Mouse (Mus musculus) kidney, adult 2 months (tissue): ENCODE data around the gene Tcf23. TPM values are rescaled to one million over a fixed set of nuclear protein-coding genes. Genes with fewer than 3 reads are reported as not detected.

Source experiments
- DNase-seq: peaks from one replicate; pipeline ENCODE4 v3.0.0; 2021
- H3K27ac ChIP-seq: fragments of 200-500 bp; 2 replicates; pipeline ENCODE4 v1.5.1; 2012; ENCODE audit warnings: low read depth, low read length, control low read depth, inconsistent platforms; ENCODE audit not compliant: insufficient read depth
- H3K27me3 ChIP-seq: fragments of 200-500 bp; replicated peaks from 2 replicates; pipeline ENCODE4 v1.6.1; 2012; ENCODE audit warnings: mild to moderate bottlenecking, moderate library complexity, low read length, inconsistent platforms; ENCODE audit not compliant: control insufficient read depth, insufficient read depth
- H3K36me3 ChIP-seq: fragments of 200-500 bp; 2 replicates; pipeline ENCODE4 v1.6.1; 2012; ENCODE audit warnings: mild to moderate bottlenecking, moderate library complexity, low read length, inconsistent platforms; ENCODE audit not compliant: control insufficient read depth, insufficient read depth
- H3K4me1 ChIP-seq: fragments of 200-500 bp; 2 replicates; pipeline ENCODE4 v1.6.1; 2011; ENCODE audit warnings: low read length; ENCODE audit not compliant: control insufficient read depth, insufficient read depth
- H3K4me3 ChIP-seq: fragments of 200-500 bp; 2 replicates; pipeline ENCODE4 v1.5.1; 2011; ENCODE audit warnings: mild to moderate bottlenecking, low read depth, low read length, control low read depth; ENCODE audit not compliant: insufficient read depth
- CTCF ChIP-seq: fragments of 200-500 bp; conservative IDR thresholded peaks from 2 replicates; pipeline ENCODE4 v1.5.1; 2011; ENCODE audit warnings: low read depth, mild to moderate bottlenecking, control low read depth, low read length, moderate library complexity, mixed read lengths; ENCODE audit not compliant: insufficient read depth, insufficient read length
- POLR2A ChIP-seq: fragments of 200-500 bp; IDR thresholded peaks from one replicate; pipeline ENCODE4 v1.6.1; 2011; ENCODE audit warnings: low read depth, low read length, control low read depth
- WGBS: fragments of 180-500 bp; shearing (Covaris S2); methylation state at CpG from one replicate; pipeline ENCODE4 v1.1.7; 2018; 5-methylcytosine and 5-hydroxymethylcytosine counted together
- polyA plus RNA-seq: library from polyadenylated mRNA; depleted of rRNA; stranded (reverse); fragments of >200 nt; gene quantifications from 2 replicates; pipeline ENCODE4 v1.2.3, GENCODE M21; 2012

The Tcf23 gene
- polyA plus RNA-seq, 1 experiment: 0.16 TPM

GRCm38 (mm10) chr5:30923119-30923518 lies 45.3 kb upstream of the Tcf23 start:
- TF ChIP-seq POLR2A (no peak), CTCF (no peak)
- H3K36me3 ChIP-seq: no peaks in the 10 kb centered on the region
- no peak overlapping the region for H3K27ac ChIP-seq
- no peaks in the 10 kb centered on the region for H3K27me3 ChIP-seq
- H3K4me3 ChIP-seq: peak overlapping the region; percentile 96
- H3K4me1 ChIP-seq: peaks cover 12% of the 10 kb centered on the region; the same call in 1 of the 2 replicates
- DNase-seq: no peak
- WGBS: 55% methylated on average over 6 of the region's 6 CpGs

GRCm38 (mm10) chr5:30924614-30925013 lies 43.8 kb upstream of the Tcf23 start:
- Histone ChIP-seq H3K27me3 (no peaks in the 10 kb centered on the region), H3K36me3 (no peaks in the 10 kb centered on the region), H3K27ac (peak overlapping the region; percentile 55), H3K4me1 (peaks cover 12% of the 10 kb centered on the region; the same call in 1 of the 2 replicates), H3K4me3 (no peak overlapping the region)
- no peak for DNase-seq
- TF ChIP-seq CTCF (no peak), POLR2A (no peak)
- 60% methylated on average over 8 of the region's 8 CpGs for WGBS

- no peak for TF ChIP-seq POLR2A
- no peak for TF ChIP-seq CTCF
- H3K27ac ChIP-seq: peak overlapping the region; percentile 55
- no peaks in the 10 kb centered on the region for H3K36me3 ChIP-seq
- DNase-seq: peak; percentile 95
- H3K27me3 ChIP-seq: no peaks in the 10 kb centered on the region
- no peak overlapping the region for H3K4me3 ChIP-seq
- peaks cover 12% of the 10 kb centered on the region; the same call in 1 of the 2 replicates for H3K4me1 ChIP-seq
- 58% methylated on average over 5 of the region's 5 CpGs for WGBS
Observed at GRCm38 (mm10) chr5:30925217-30925616, 43.2 kb upstream of the Tcf23 start.

GRCm38 (mm10) chr5:30926073-30926472 lies 42.4 kb upstream of the Tcf23 start:
- Histone ChIP-seq H3K27me3 (no peaks in the 10 kb centered on the region), H3K4me3 (no peak overlapping the region), H3K4me1 (peaks cover 8% of the 10 kb centered on the region; the same call in 1 of the 2 replicates), H3K36me3 (no peaks in the 10 kb centered on the region), H3K27ac (peak overlapping the region; percentile 81)
- peak; percentile 94 for DNase-seq
- TF ChIP-seq POLR2A: no peak
- no peak for TF ChIP-seq CTCF
- WGBS: 52% methylated on average over 2 of the region's 2 CpGs

- no peaks in the 10 kb centered on the region for H3K36me3 ChIP-seq
- no peaks in the 10 kb centered on the region for H3K27me3 ChIP-seq
- TF ChIP-seq CTCF (no peak), POLR2A (no peak)
- WGBS: 37% methylated on average over 7 of the region's 7 CpGs
- H3K4me3 ChIP-seq: no peak overlapping the region
- H3K4me1 ChIP-seq: peaks cover 7% of the 10 kb centered on the region; the same call in 1 of the 2 replicates
- H3K27ac ChIP-seq: no peak overlapping the region
- peak; percentile 67 for DNase-seq
Observed at GRCm38 (mm10) chr5:30927945-30928529, 40.4 kb upstream of the Tcf23 start.

- H3K27me3 ChIP-seq: no peaks in the 10 kb centered on the region
- no peaks in the 10 kb centered on the region for H3K36me3 ChIP-seq
- 37% methylated on average over 4 of the region's 4 CpGs for WGBS
- peaks cover 7% of the 10 kb centered on the region; the same call in 1 of the 2 replicates for H3K4me1 ChIP-seq
- no peak for TF ChIP-seq POLR2A
- TF ChIP-seq CTCF: peak; percentile 71
- DNase-seq: peak; percentile 77
- H3K4me3 ChIP-seq: no peak overlapping the region
- H3K27ac ChIP-seq: no peak overlapping the region
Observed at GRCm38 (mm10) chr5:30930121-30930520, 38.3 kb upstream of the Tcf23 start.

- Histone ChIP-seq H3K4me1 (peaks cover 7% of the 10 kb centered on the region; the same call in 1 of the 2 replicates), H3K4me3 (no peak overlapping the region), H3K27me3 (no peaks in the 10 kb centered on the region), H3K27ac (no peak overlapping the region), H3K36me3 (no peaks in the 10 kb centered on the region)
- TF ChIP-seq POLR2A (no peak), CTCF (no peak)
- 74% methylated on average over 6 of the region's 6 CpGs for WGBS
- no peak for DNase-seq
Observed at GRCm38 (mm10) chr5:30930846-30931245, 37.6 kb upstream of the Tcf23 start.
